Mouse (Mus musculus) hindbrain, postnatal 0 days (tissue): ENCODE measurements at regions not wholly inside any gene's neighbourhood (a gene's known extent, or its start where the extent isn't known, plus 50 kb on each side); places are given as distances from the start of the nearest gene placed in this dataset.
A peak's percentile ranks its signal among the peaks of the same experiment; 100 is the strongest.

Experiments
- ATAC-seq: fragments of 200-750 bp; cut with Nextera tagmentation; 2 replicates; pipeline ENCODE4 v1.8.0; 2017; ENCODE audit warnings: mild to moderate bottlenecking, moderate TSS enrichment, moderate library complexity
- DNase-seq: peaks from one replicate; pipeline ENCODE4 v3.0.0-alpha.2; 2015; ENCODE audit warnings: low spot score
- H3K27ac ChIP-seq: fragments of 300-500 bp; sonication (generic); 2 replicates; pipeline ENCODE4 v1.5.1; 2014; ENCODE audit warnings: mild to moderate bottlenecking
- H3K27me3 ChIP-seq: fragments of 300-500 bp; sonication (generic); 2 replicates; pipeline ENCODE4 v1.6.1; 2014; ENCODE audit warnings: low read length, mixed read lengths; ENCODE audit not compliant: insufficient read depth
- H3K36me3 ChIP-seq: fragments of 300-500 bp; sonication (generic); 2 replicates; pipeline ENCODE4 v1.6.1; 2014; ENCODE audit warnings: low read length, mixed read lengths; ENCODE audit not compliant: insufficient read depth
- H3K4me1 ChIP-seq: fragments of 300-500 bp; sonication (generic); 2 replicates; pipeline ENCODE4 v1.6.1; 2014; ENCODE audit warnings: antibody characterized with exemption, low read length, mixed read lengths; ENCODE audit not compliant: insufficient read depth
- H3K4me2 ChIP-seq: fragments of 300-500 bp; sonication (generic); 2 replicates; pipeline ENCODE4 v1.6.1; 2014; ENCODE audit warnings: low read depth, mild to moderate bottlenecking, low read length, moderate library complexity, mixed read lengths
- H3K4me3 ChIP-seq: fragments of 300-500 bp; sonication (generic); 2 replicates; pipeline ENCODE4 v1.5.1; 2014; ENCODE audit warnings: low read length
- H3K9ac ChIP-seq: fragments of 300-500 bp; sonication (generic); replicated peaks from 2 replicates; pipeline ENCODE4 v1.6.1; 2014; ENCODE audit warnings: mild to moderate bottlenecking, low read length, moderate library complexity, mixed read lengths
- H3K9me3 ChIP-seq: fragments of 300-500 bp; sonication (generic); 2 replicates; pipeline ENCODE4 v1.6.1; 2016; ENCODE audit warnings: low read length, mixed read lengths
- CTCF ChIP-seq: IDR thresholded peaks from 2 replicates; pipeline ENCODE4 v1.5.1; 2016; ENCODE audit warnings: antibody characterized with exemption, control low read depth, low read depth
- WGBS: fragments of 180-500 bp; shearing (Covaris S2); extraction: QIAGEN DNeasy Blood & Tissue Kit; methylation state at CpG from one replicate; pipeline ENCODE4 v1.1.7; 2014; 5-methylcytosine and 5-hydroxymethylcytosine counted together

DNA sequence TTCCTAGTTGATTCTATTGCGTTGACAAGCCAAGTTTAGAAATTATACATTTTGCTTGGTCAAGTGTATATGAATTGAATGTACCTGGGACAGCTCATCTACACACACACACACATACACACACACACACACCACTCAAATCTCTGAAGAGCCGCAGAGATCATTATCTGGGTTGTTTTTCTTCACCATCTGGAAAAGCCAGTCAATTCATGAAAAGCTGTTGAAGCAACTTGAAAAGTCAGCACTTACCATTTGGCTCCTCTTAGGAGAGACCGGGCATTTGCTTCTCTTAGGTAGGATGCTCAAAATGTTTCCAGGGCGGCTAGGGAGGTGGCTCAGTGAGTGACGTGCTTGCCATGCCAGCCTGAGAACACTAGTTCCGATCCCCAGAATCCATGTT is 61.2 kb upstream of the Dars start:
- Histone ChIP-seq H3K27me3 (no peaks in the 10 kb centered on the region), H3K9me3 (no peaks in the 10 kb centered on the region), H3K4me3 (no peak overlapping the region), H3K27ac (no peak overlapping the region), H3K4me2 (no peak overlapping the region), H3K36me3 (no peaks in the 10 kb centered on the region), H3K4me1 (no peaks in the 10 kb centered on the region), H3K9ac (no peak overlapping the region)
- WGBS = 84% methylated on average over 6 of the region's 6 CpGs
- no peak for TF ChIP-seq CTCF
- DNase-seq = no peak
- no peak for ATAC-seq

DNA sequence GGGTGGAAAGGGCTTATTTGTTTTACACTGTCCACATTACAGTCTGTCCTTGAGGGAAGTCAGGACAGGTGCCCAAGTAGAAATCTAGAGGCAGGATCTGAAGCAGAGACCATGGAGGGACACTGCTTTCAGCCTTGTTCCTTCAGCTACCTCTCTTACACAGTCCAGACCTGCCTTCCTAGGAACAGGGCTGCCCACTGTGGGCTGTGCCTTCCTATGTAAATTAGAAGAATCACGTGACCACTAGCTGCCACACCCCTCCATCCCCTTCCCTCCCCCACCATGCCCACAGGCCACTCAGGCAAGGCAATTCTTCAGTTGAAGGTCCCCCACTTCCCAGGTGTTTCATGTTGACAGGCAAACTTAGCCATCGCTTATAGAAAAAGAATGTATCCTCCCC is 60.5 kb upstream of the Dars start:
- WGBS = 77% methylated on average over 2 of the region's 2 CpGs
- Histone ChIP-seq H3K9ac (no peak overlapping the region), H3K36me3 (no peaks in the 10 kb centered on the region), H3K9me3 (no peaks in the 10 kb centered on the region), H3K27ac (no peak overlapping the region), H3K4me2 (no peak overlapping the region), H3K27me3 (no peaks in the 10 kb centered on the region), H3K4me3 (no peak overlapping the region), H3K4me1 (peaks cover 4% of the 10 kb centered on the region; the same call in 1 of the 2 replicates)
- no peak for DNase-seq
- ATAC-seq = no peak
- TF ChIP-seq CTCF = no peak

DNA sequence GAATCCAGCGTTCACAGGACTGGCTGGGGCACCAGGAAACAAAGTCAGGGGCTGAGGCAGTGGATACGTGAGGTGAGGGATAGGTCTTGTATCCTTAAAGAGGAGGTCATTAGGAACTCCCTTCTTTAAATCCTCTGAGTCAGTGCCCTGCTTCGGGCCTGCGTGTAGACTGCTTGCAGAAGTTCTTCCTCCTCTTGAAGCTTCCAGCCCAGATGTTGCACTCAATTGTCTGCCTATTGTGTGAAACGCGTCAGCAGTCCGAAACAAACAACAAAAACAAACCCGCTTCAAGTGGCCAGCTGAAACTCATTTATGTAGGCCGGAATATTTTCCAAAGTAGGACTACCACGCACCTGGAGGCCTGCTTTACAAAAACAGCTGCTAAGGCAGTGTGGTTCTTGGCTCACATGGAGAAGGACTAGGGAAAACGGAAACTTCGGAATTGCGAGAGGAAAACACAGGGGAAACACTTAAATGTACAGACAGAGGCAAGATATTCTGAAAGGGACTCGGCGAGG is 55.6 kb upstream of the Dars start:
- Histone ChIP-seq H3K4me3 (peak overlapping the region; percentile 30), H3K4me2 (peak overlapping the region; percentile 57), H3K9me3 (no peaks in the 10 kb centered on the region), H3K36me3 (no peaks in the 10 kb centered on the region), H3K27ac (peak overlapping the region; percentile 85), H3K27me3 (no peaks in the 10 kb centered on the region), H3K9ac (peak overlapping the region; percentile 51; the same call in 1 of the 2 replicates), H3K4me1 (peaks cover 9% of the 10 kb centered on the region)
- no peak for ATAC-seq
- DNase-seq = no peak
- TF ChIP-seq CTCF = no peak
- 8% methylated on average over 15 of the region's 15 CpGs for WGBS

DNA sequence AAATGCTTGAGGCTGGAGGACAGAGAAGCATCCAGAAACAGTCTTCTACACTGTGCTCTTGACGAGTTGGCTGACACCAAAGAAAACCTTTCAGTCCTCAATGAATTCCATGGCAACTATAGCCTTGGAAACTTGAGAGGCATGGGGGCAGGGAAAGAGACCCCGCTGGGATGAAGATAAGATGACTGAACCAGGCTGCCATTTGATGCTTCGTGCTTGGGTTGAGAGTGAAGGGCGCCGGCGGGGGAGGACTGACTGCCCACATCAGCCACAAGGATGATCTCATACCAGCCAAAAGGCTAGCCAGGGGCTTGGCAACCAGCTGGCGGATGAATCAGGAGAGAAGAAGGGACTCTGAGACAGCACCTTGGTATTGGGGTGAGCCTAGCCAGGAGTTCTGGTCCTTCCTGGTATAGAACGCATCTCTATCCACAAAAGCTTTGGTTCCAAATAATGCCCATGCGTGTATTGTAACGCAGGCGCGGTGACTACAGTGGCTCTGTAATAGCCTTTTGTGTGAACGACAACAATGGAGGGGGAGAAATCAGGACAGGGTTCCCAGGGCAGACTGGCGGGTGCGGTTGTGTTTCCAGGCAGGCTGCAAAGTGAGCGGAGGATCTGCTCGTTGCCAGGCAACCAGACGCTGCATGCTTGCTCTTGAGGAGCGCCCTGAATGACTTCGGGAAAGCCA is 55.0 kb upstream of the Dars start:
- H3K27ac ChIP-seq = peak overlapping the region; percentile 85
- no peaks in the 10 kb centered on the region for H3K9me3 ChIP-seq
- DNase-seq = peak; percentile 93
- peak overlapping the region; percentile 57 for H3K4me2 ChIP-seq
- 1% methylated on average over 20 of the region's 20 CpGs for WGBS
- H3K4me3 ChIP-seq = peak overlapping the region; percentile 30
- H3K9ac ChIP-seq = peak overlapping the region; percentile 51
- no peaks in the 10 kb centered on the region for H3K36me3 ChIP-seq
- TF ChIP-seq CTCF = no peak
- peaks cover 9% of the 10 kb centered on the region for H3K4me1 ChIP-seq
- ATAC-seq = peak; percentile 93
- H3K27me3 ChIP-seq = no peaks in the 10 kb centered on the region

DNA sequence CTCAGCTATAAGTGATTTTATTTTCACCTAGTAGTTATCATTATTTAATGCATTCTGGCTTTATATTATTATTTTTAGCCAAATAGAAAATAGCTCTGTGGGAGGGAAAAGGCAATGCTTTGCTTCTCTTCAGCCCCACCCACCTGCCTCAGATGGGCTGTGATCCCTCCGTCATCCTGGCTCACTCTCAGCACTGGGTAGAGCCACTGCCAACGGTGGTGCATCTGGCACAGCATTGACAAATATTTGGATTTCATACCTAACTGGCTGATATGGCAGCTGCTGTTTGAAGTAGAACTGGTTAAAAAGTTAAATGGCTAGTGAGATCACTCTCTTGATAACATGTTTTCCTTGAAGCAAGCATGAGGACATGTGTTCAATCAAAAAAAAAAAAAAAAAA is 53.6 kb upstream of the Dars start:
- H3K4me1 ChIP-seq = peaks cover 9% of the 10 kb centered on the region
- H3K4me2 ChIP-seq = no peak overlapping the region
- TF ChIP-seq CTCF = no peak
- ATAC-seq (no peak), DNase-seq (peak; percentile 16)
- no peak overlapping the region for H3K27ac ChIP-seq
- H3K36me3 ChIP-seq = no peaks in the 10 kb centered on the region
- H3K9ac ChIP-seq = no peak overlapping the region
- no peaks in the 10 kb centered on the region for H3K9me3 ChIP-seq
- H3K4me3 ChIP-seq = no peak overlapping the region
- WGBS = 29% methylated on average over 2 of the region's 2 CpGs
- no peaks in the 10 kb centered on the region for H3K27me3 ChIP-seq

DNA sequence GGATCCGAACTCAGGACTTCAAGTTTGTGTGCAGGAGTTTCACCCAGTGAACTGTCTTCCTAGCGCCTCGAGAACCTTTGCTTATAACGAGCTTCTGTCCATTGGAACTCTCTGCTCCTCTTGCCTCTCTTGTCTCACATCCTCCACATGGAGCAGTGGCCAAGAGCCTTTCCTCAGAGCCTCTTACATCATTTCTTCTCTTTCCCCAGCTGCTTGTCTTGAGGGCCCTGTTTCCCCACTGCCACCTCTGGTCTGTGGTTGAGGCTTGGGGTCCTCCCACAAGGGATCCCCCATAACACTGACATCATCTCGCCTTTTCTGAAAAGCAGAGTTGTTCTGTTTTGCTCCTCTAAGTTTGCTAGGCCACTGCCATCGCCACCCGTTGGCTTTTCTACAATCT is 51.9 kb upstream of the Dars start:
- no peak overlapping the region for H3K27ac ChIP-seq
- WGBS = 97% methylated on average over 7 of the region's 7 CpGs
- no peak for TF ChIP-seq CTCF

More for the DNA sequence above, 51.9 kb upstream of the Dars start:
- Histone ChIP-seq H3K4me1 (peaks cover 9% of the 10 kb centered on the region), H3K9ac (no peak overlapping the region), H3K9me3 (no peaks in the 10 kb centered on the region), H3K27me3 (no peaks in the 10 kb centered on the region), H3K4me3 (no peak overlapping the region), H3K4me2 (no peak overlapping the region), H3K36me3 (no peaks in the 10 kb centered on the region)
- DNase-seq = no peak
- ATAC-seq = no peak
